Mouse (Mus musculus): ENCODE measurements around the gene Zdhhc19.

DNA sequence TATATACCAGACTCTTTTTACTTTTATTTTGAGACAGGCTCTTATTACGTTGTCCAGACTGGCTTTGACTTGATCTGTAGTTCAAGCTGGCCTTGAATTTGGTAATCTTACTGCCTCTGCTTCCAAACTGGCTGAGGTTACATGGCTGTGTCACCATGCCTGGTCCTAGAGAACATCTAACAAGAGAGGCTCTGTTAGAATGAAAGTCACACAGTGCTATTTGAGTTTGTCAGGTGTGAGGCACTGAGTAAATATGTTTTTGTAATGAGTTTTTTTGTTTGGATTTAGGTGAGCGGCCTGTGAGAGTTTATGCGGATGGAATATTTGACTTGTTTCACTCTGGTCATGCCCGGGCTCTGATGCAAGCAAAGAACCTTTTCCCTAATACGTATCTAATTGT lies 34.4 kb upstream of the Zdhhc19 start:
- no peak for TF ChIP-seq HCFC1 (IDR thresholded peaks at IDR 0.05; ENCODE audit: borderline replicate concordance, insufficient read depth, low read length)
- no peak for TF ChIP-seq MAFK (IDR thresholded peaks at IDR 0.05; ENCODE audit: insufficient read depth, low read depth, low read length)
- TF ChIP-seq CHD2 (IDR thresholded peaks at IDR 0.05; ENCODE audit: low read depth, low read length): no peak
- TF ChIP-seq ZNF384 (IDR thresholded peaks at IDR 0.05; ENCODE audit: low read depth, low read length): no peak
